Mouse (Mus musculus): ENCODE measurements around the gene Dop1a. TPM values are rescaled to one million over a fixed set of nuclear protein-coding genes. Genes with fewer than 3 reads are reported as not detected.

Dop1a gene
- polyA plus RNA-seq, 1 experiment: 47.3 TPM

- no peak for TF ChIP-seq POLR2A (IDR thresholded peaks at IDR 0.05; ENCODE audit: borderline replicate concordance, extremely low read depth, insufficient read depth, insufficient read length, poor library complexity, severe bottlenecking)
- TF ChIP-seq CTCF (IDR thresholded peaks at IDR 0.05; ENCODE audit: borderline replicate concordance, extremely low read depth, insufficient read depth, insufficient read length): no peak
- no peak for DNase-seq (ENCODE audit: low read depth)
Observed at GRCm38 (mm10) chr9:86507437-86507836, 40.5 kb downstream of the Dop1a start.

GRCm38 (mm10) chr9:86513733-86514132 is 46.8 kb downstream of the Dop1a start:
- TF ChIP-seq POLR2A (IDR thresholded peaks at IDR 0.05; ENCODE audit: borderline replicate concordance, extremely low read depth, insufficient read depth, insufficient read length, poor library complexity, severe bottlenecking) (no peak), CTCF (IDR thresholded peaks at IDR 0.05; ENCODE audit: borderline replicate concordance, extremely low read depth, insufficient read depth, insufficient read length) (no peak)
- DNase-seq (ENCODE audit: low read depth): no peak

DNA sequence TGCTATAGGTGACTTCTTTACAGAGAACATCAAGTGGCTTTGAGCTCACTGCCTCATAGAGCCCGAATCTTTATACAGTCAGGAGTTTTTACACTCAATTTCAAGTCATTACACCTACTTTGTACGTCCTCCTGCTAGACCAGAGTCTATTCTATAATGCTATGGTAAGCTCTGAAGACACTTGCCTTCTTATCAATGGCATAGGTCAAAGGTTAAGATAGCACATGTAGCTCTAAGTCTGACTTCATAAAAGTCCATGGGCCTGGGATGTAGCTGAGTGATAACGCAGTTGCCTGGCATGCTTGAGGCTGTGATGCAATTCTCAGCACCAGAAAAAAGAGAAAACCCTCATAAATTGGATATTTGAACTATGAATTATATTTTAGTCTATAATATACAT is 47.4 kb downstream of the Dop1a start:
- no peak for DNase-seq (ENCODE audit: low read depth)
- TF ChIP-seq POLR2A (IDR thresholded peaks at IDR 0.05; ENCODE audit: borderline replicate concordance, extremely low read depth, insufficient read depth, insufficient read length, poor library complexity, severe bottlenecking): no peak
- no peak for TF ChIP-seq CTCF (IDR thresholded peaks at IDR 0.05; ENCODE audit: borderline replicate concordance, extremely low read depth, insufficient read depth, insufficient read length)

- no peak for TF ChIP-seq CTCF (IDR thresholded peaks at IDR 0.05; ENCODE audit: borderline replicate concordance, extremely low read depth, insufficient read depth, insufficient read length)
- no peak for TF ChIP-seq POLR2A (IDR thresholded peaks at IDR 0.05; ENCODE audit: borderline replicate concordance, extremely low read depth, insufficient read depth, insufficient read length, poor library complexity, severe bottlenecking)
- DNase-seq (ENCODE audit: low read depth): no peak
Observed at GRCm38 (mm10) chr9:86514798-86515197, 47.8 kb downstream of the Dop1a start.

- no peak for TF ChIP-seq CTCF (IDR thresholded peaks at IDR 0.05; ENCODE audit: borderline replicate concordance, extremely low read depth, insufficient read depth, insufficient read length)
- no peak for TF ChIP-seq POLR2A (IDR thresholded peaks at IDR 0.05; ENCODE audit: borderline replicate concordance, extremely low read depth, insufficient read depth, insufficient read length, poor library complexity, severe bottlenecking)
Observed at GRCm38 (mm10) chr9:86522335-86522734, 55.4 kb downstream of the Dop1a start.

GRCm38 (mm10) chr9:86525600-86525999 is 58.6 kb downstream of the Dop1a start:
- TF ChIP-seq POLR2A (IDR thresholded peaks at IDR 0.05; ENCODE audit: borderline replicate concordance, extremely low read depth, insufficient read depth, insufficient read length, poor library complexity, severe bottlenecking) (no peak), CTCF (IDR thresholded peaks at IDR 0.05; ENCODE audit: borderline replicate concordance, extremely low read depth, insufficient read depth, insufficient read length) (no peak)
- DNase-seq (ENCODE audit: low read depth): no peak

More at GRCm38 (mm10) chr9:86522335-86522734, 55.4 kb downstream of the Dop1a start:
- no peak for DNase-seq (ENCODE audit: low read depth)

GRCm38 (mm10) chr9:86534071-86534470 is 67.1 kb downstream of the Dop1a start:
- DNase-seq (ENCODE audit: low read depth): no peak
- TF ChIP-seq POLR2A (IDR thresholded peaks at IDR 0.05; ENCODE audit: borderline replicate concordance, extremely low read depth, insufficient read depth, insufficient read length, poor library complexity, severe bottlenecking): no peak
- TF ChIP-seq CTCF (IDR thresholded peaks at IDR 0.05; ENCODE audit: borderline replicate concordance, extremely low read depth, insufficient read depth, insufficient read length): no peak

- DNase-seq (ENCODE audit: low read depth): peak; percentile 52
- no peak for TF ChIP-seq POLR2A (IDR thresholded peaks at IDR 0.05; ENCODE audit: borderline replicate concordance, extremely low read depth, insufficient read depth, insufficient read length, poor library complexity, severe bottlenecking)
- TF ChIP-seq CTCF (IDR thresholded peaks at IDR 0.05; ENCODE audit: borderline replicate concordance, extremely low read depth, insufficient read depth, insufficient read length): no peak
Observed at GRCm38 (mm10) chr9:86543451-86543850, 76.5 kb downstream of the Dop1a start.

GRCm38 (mm10) chr9:86544559-86544958 is 77.6 kb downstream of the Dop1a start:
- DNase-seq (ENCODE audit: low read depth): no peak
- TF ChIP-seq CTCF (IDR thresholded peaks at IDR 0.05; ENCODE audit: borderline replicate concordance, extremely low read depth, insufficient read depth, insufficient read length) (no peak), POLR2A (IDR thresholded peaks at IDR 0.05; ENCODE audit: borderline replicate concordance, extremely low read depth, insufficient read depth, insufficient read length, poor library complexity, severe bottlenecking) (no peak)

DNA sequence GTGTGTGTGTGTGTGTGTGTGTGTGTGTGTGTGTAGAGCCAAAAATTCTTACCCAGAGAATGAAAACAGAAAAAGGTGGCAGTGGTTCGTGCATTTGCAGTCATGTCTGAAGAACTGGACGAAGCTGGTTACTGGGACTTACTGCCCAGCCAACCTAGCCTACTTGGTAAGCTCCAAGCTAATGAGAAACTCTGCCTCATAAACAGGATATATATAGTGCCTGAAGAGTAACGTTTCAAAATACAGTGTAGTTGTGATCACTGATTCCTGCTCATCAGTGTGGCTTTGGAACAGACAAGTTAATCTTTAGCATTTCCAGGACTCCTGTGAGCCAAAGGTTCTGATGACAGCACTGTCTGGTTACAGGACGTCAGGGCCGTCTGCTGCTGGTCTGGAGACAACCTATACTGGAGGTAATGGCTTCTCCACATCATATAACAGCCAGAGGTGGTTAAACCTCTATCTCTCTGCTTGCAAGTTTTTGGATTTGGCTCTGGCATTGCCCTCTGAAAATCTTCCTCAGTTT is 82.7 kb downstream of the Dop1a start:
- TF ChIP-seq CTCF (IDR thresholded peaks at IDR 0.05; ENCODE audit: borderline replicate concordance, extremely low read depth, insufficient read depth, insufficient read length): no peak
- TF ChIP-seq POLR2A (IDR thresholded peaks at IDR 0.05; ENCODE audit: borderline replicate concordance, extremely low read depth, insufficient read depth, insufficient read length, poor library complexity, severe bottlenecking): no peak
- no peak for DNase-seq (ENCODE audit: low read depth)

DNA sequence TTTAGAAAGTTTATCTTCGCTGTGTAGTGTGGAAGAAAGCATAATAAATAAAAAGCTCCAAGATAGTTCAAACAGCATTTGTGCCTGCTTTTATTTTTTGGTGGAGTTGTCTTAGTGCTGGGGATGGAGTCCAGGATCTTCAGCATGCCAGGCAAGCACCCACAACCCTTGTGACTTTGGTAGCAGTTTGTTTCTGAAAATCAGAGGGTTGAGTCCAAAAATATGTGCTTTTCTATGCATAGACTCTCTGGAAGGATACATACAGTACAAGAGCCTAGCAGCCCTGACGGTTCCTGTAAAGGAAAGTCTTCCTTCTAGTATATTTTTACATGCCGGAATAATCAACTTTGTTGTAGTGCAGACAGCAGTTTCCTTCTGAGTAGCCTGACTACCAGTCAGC is 83.8 kb downstream of the Dop1a start:
- DNase-seq (ENCODE audit: low read depth): no peak
- no peak for TF ChIP-seq POLR2A (IDR thresholded peaks at IDR 0.05; ENCODE audit: borderline replicate concordance, extremely low read depth, insufficient read depth, insufficient read length, poor library complexity, severe bottlenecking)
- TF ChIP-seq CTCF (IDR thresholded peaks at IDR 0.05; ENCODE audit: borderline replicate concordance, extremely low read depth, insufficient read depth, insufficient read length): no peak

- TF ChIP-seq POLR2A (IDR thresholded peaks at IDR 0.05; ENCODE audit: borderline replicate concordance, extremely low read depth, insufficient read depth, insufficient read length, poor library complexity, severe bottlenecking) (no peak), CTCF (IDR thresholded peaks at IDR 0.05; ENCODE audit: borderline replicate concordance, extremely low read depth, insufficient read depth, insufficient read length) (no peak)
- no peak for DNase-seq (ENCODE audit: low read depth)
Observed at GRCm38 (mm10) chr9:86553886-86554285, 86.9 kb downstream of the Dop1a start.
